Mouse (Mus musculus): ENCODE data around the gene Ugt3a1. TPM values are rescaled to one million over a fixed set of nuclear protein-coding genes. Genes with fewer than 3 reads are reported as not detected.
A peak's percentile ranks its signal among the peaks of the same experiment; 100 is the strongest.

Gene Ugt3a1
- polyA plus RNA-seq, 1 experiment from 2014 or later: not detected

DNA sequence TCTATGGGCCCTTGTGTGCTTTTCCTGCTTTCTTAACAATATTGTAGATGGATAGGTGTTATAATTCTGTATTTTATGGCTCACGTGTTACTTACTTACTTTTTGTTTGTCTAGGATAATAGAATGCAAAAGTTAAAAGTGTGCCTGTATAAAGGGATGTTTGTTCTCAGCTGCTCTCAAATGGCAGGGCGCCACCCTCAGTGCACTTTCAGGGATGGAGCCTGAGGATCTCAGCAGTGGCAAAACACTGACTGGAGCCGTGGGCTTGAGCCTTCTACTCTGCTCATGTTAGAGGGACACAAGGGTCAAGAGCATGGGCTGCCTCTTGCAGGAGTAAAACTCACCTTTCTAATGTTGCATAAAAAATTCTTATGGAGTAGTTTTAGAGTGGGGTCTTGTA, 60.3 kb downstream of the Ugt3a1 start:
- TF ChIP-seq EP300 (IDR thresholded peaks at IDR 0.05) (no peak), CTCF (IDR thresholded peaks at IDR 0.05) (no peak)
- Histone ChIP-seq H3K4me2 (replicated peaks; ENCODE audit: low read depth, low read length) (no peak overlapping the region), H3K9ac (replicated peaks; ENCODE audit: low read depth) (no peak overlapping the region), H3K4me1 (ENCODE audit: insufficient read depth, low read depth, low read length) (no peaks in the 10 kb centered on the region), H3K27me3 (replicated peaks; ENCODE audit: insufficient read depth, low read length) (no peaks in the 10 kb centered on the region), H3K27ac (ENCODE audit: low read length) (no peak overlapping the region), H3K9me3 (ENCODE audit: low read length) (no peaks in the 10 kb centered on the region), H3K36me3 (ENCODE audit: insufficient read depth, low read length) (no peaks in the 10 kb centered on the region), H3K4me3 (ENCODE audit: low read depth, low read length) (no peak overlapping the region)
- ATAC-seq (no peak), DNase-seq (ENCODE audit: low spot score) (no peak)
- WGBS: 61% methylated on average over 3 of the region's 3 CpGs

DNA sequence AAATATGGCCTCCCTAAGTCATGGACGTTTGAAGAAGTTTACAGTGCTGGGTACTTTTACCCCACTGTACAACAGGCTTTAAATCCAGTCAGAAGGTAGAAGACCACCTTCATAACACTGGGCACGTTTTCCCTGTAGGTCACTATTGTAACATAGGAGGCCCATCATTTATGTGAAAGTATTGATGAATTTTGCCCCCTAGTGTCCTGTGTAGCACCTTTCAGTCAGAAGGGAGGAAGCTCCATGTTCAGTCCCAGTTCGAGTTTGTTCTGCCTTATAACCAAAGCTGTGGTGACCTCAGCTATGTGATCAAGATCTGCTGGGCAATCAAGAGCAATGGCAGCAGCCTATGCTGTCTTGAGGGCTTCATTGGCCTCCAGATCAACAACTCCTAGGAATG, 72.1 kb downstream of the Ugt3a1 start:
- TF ChIP-seq CTCF (IDR thresholded peaks at IDR 0.05): no peak
- TF ChIP-seq EP300 (IDR thresholded peaks at IDR 0.05): no peak
- no peaks in the 10 kb centered on the region for H3K9me3 ChIP-seq (ENCODE audit: low read length)
- H3K4me1 ChIP-seq (ENCODE audit: insufficient read depth, low read depth, low read length): no peaks in the 10 kb centered on the region
- H3K4me3 ChIP-seq (ENCODE audit: low read depth, low read length): no peak overlapping the region
- ATAC-seq: no peak
- WGBS: 37% methylated on average over 3 of the region's 3 CpGs
- no peak overlapping the region for H3K9ac ChIP-seq (replicated peaks; ENCODE audit: low read depth)
- no peaks in the 10 kb centered on the region for H3K36me3 ChIP-seq (ENCODE audit: insufficient read depth, low read length)
- no peak for DNase-seq (ENCODE audit: low spot score)
- no peak overlapping the region for H3K4me2 ChIP-seq (replicated peaks; ENCODE audit: low read depth, low read length)
- no peaks in the 10 kb centered on the region for H3K27me3 ChIP-seq (replicated peaks; ENCODE audit: insufficient read depth, low read length)
- H3K27ac ChIP-seq (ENCODE audit: low read length): no peak overlapping the region

DNA sequence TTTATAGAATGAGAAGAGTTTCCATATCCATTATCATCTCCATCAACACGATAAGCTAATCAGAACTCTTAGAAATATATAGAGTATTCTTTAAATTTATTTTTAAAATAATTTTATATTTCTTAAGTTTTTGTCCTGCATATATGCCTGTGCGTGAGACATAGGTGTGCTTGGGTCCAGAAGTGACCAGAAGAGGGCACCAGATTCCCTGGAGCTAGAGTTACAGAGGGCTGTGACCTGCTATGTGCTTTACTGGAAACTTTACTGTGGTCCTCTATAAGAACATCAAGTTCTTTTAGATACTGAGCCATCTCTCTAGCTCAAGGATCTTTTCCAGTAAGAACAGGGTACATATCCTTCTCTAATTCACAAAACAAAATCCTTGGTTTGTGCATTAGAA, 86.1 kb downstream of the Ugt3a1 start:
- Histone ChIP-seq H3K4me1 (ENCODE audit: insufficient read depth, low read depth, low read length) (no peaks in the 10 kb centered on the region), H3K4me2 (replicated peaks; ENCODE audit: low read depth, low read length) (no peak overlapping the region), H3K4me3 (ENCODE audit: low read depth, low read length) (no peak overlapping the region), H3K9me3 (ENCODE audit: low read length) (no peaks in the 10 kb centered on the region), H3K27ac (ENCODE audit: low read length) (no peak overlapping the region), H3K36me3 (ENCODE audit: insufficient read depth, low read length) (no peaks in the 10 kb centered on the region), H3K27me3 (replicated peaks; ENCODE audit: insufficient read depth, low read length) (no peaks in the 10 kb centered on the region), H3K9ac (replicated peaks; ENCODE audit: low read depth) (no peak overlapping the region)
- no peak for ATAC-seq
- WGBS: 62% methylated on average over 2 of the region's 2 CpGs
- no peak for DNase-seq (ENCODE audit: low spot score)
- TF ChIP-seq CTCF (IDR thresholded peaks at IDR 0.05) (peak; percentile 13; the same call in 1 of the 2 replicates), EP300 (IDR thresholded peaks at IDR 0.05) (no peak)

Other genes starting within 250 kb of the Ugt3a1 start
- 20.0 and 21.9 TPM in 2 replicates for gene Nadk2, start 205.6 kb upstream of the Ugt3a1 start, polyA plus RNA-seq (2015; fragmentation: Nextera tagmentation; extraction: Ambion mirVana)
- 2.1 and 2.4 TPM in 2 replicates for gene Lmbrd2, start 136.3 kb upstream of the Ugt3a1 start, polyA plus RNA-seq (2015; fragmentation: Nextera tagmentation; extraction: Ambion mirVana)
- gene Skp2, start 121.5 kb upstream of the Ugt3a1 start, polyA plus RNA-seq (2015; fragmentation: Nextera tagmentation; extraction: Ambion mirVana): 5.0 and 5.7 TPM in 2 replicates
- not detected in 2 replicates for gene Ugt3a2, start 58.7 kb downstream of the Ugt3a1 start, polyA plus RNA-seq (2015; fragmentation: Nextera tagmentation; extraction: Ambion mirVana)
- gene Capsl, start 159.1 kb downstream of the Ugt3a1 start, polyA plus RNA-seq (2015; fragmentation: Nextera tagmentation; extraction: Ambion mirVana): 22.1 and 24.2 TPM in 2 replicates